Mouse (Mus musculus) neural tube, embryonic 14.5 days (tissue): Measurements from ENCODE around the gene Grk3. TPM values are rescaled to one million over a fixed set of nuclear protein-coding genes. Genes with fewer than 3 reads are reported as not detected.

Source experiments
- ATAC-seq: fragments of 200-750 bp; cut with Nextera tagmentation; 2 replicates; pipeline ENCODE4 v1.8.0; 2017; ENCODE audit warnings: low read depth, mild to moderate bottlenecking, moderate TSS enrichment, moderate library complexity
- H3K27ac ChIP-seq: fragments of 300-500 bp; sonication (generic); 2 replicates; pipeline ENCODE4 v1.5.1; 2014; ENCODE audit warnings: low read depth, mild to moderate bottlenecking, control low read depth, low read length, moderate library complexity, mixed read lengths
- H3K27me3 ChIP-seq: fragments of 300-500 bp; sonication (generic); 2 replicates; pipeline ENCODE4 v1.6.1; 2014; ENCODE audit warnings: low read length; ENCODE audit not compliant: control insufficient read depth, insufficient read depth
- H3K36me3 ChIP-seq: fragments of 300-500 bp; sonication (generic); 2 replicates; pipeline ENCODE4 v1.6.1; 2014; ENCODE audit warnings: low read length, mixed read lengths; ENCODE audit not compliant: control insufficient read depth, insufficient read depth
- H3K4me1 ChIP-seq: fragments of 300-500 bp; sonication (generic); 2 replicates; pipeline ENCODE4 v1.6.1; 2014; ENCODE audit warnings: low read length; ENCODE audit not compliant: control insufficient read depth, insufficient read depth
- H3K4me2 ChIP-seq: fragments of 300-500 bp; sonication (generic); 2 replicates; pipeline ENCODE4 v1.6.1; 2014; ENCODE audit warnings: mild to moderate bottlenecking, low read depth, low read length, control low read depth
- H3K4me3 ChIP-seq: fragments of 300-500 bp; sonication (generic); 2 replicates; pipeline ENCODE4 v1.5.1; 2014; ENCODE audit warnings: low read depth, low read length, control low read depth, mixed read lengths
- H3K9ac ChIP-seq: fragments of 300-500 bp; sonication (generic); replicated peaks from 2 replicates; pipeline ENCODE4 v1.6.1; 2014; ENCODE audit warnings: low read depth, mild to moderate bottlenecking, control low read depth, low read length, mixed read lengths
- H3K9me3 ChIP-seq: fragments of 300-500 bp; sonication (generic); 2 replicates; pipeline ENCODE4 v1.6.1; 2016; ENCODE audit warnings: low read length; ENCODE audit not compliant: control insufficient read depth
- WGBS: fragments of 180-500 bp; shearing (Covaris S2); extraction: QIAGEN DNeasy Blood & Tissue Kit; methylation state at CpG from one replicate; pipeline ENCODE4 v1.1.7; 2014; 5-methylcytosine and 5-hydroxymethylcytosine counted together
- polyA plus RNA-seq: library from polyadenylated mRNA; unstranded; fragments of >200 nt; fragmentation: Nextera tagmentation; extraction: Ambion mirVana; gene quantifications from 2 replicates; pipeline ENCODE4 v1.2.1, GENCODE M21; 2014

The Grk3 gene
- polyA plus RNA-seq, 1 experiment from 2014 or later, result 26.6 TPM

- no peak overlapping the region for H3K4me3 ChIP-seq
- H3K27me3 ChIP-seq, result no peaks in the 10 kb centered on the region
- H3K9me3 ChIP-seq, result no peaks in the 10 kb centered on the region
- H3K9ac ChIP-seq, result no peak overlapping the region
- H3K36me3 ChIP-seq, result no peaks in the 10 kb centered on the region
- no peak overlapping the region for H3K4me2 ChIP-seq
- 63% methylated on average over 6 of the region's 6 CpGs for WGBS
- peaks cover 9% of the 10 kb centered on the region; the same call in 1 of the 2 replicates for H3K4me1 ChIP-seq
- no peak overlapping the region for H3K27ac ChIP-seq
- ATAC-seq, result no peak
These were observed 23.0 kb upstream of the Grk3 start for GRCm38 (mm10) chr5:113038601-113039000.

GRCm38 (mm10) chr5:113035094-113036047 lies 19.8 kb upstream of the Grk3 start:
- Histone ChIP-seq H3K27me3 (no peaks in the 10 kb centered on the region), H3K9ac (no peak overlapping the region), H3K36me3 (no peaks in the 10 kb centered on the region), H3K4me3 (no peak overlapping the region), H3K4me2 (no peak overlapping the region), H3K9me3 (no peaks in the 10 kb centered on the region), H3K27ac (no peak overlapping the region), H3K4me1 (0 out of 2 replicates have a peak, but pooled peaks cover 4% of the 10 kb centered on the region)
- no peak for ATAC-seq
- 49% methylated on average over 10 of the region's 10 CpGs for WGBS

GRCm38 (mm10) chr5:113031201-113031754 lies 15.7 kb upstream of the Grk3 start:
- ATAC-seq, result no peak
- no peaks in the 10 kb centered on the region for H3K36me3 ChIP-seq
- H3K4me1 ChIP-seq, result 0 out of 2 replicates have a peak, but pooled peaks cover 4% of the 10 kb centered on the region
- no peak overlapping the region for H3K4me3 ChIP-seq
- no peak overlapping the region for H3K9ac ChIP-seq
- no peak overlapping the region for H3K4me2 ChIP-seq
- WGBS, result 47% methylated on average over 15 of the region's 15 CpGs
- no peaks in the 10 kb centered on the region for H3K9me3 ChIP-seq
- no peaks in the 10 kb centered on the region for H3K27me3 ChIP-seq
- no peak overlapping the region for H3K27ac ChIP-seq

GRCm38 (mm10) chr5:113030082-113030481 lies 14.5 kb upstream of the Grk3 start:
- Histone ChIP-seq H3K4me3 (no peak overlapping the region), H3K4me1 (0 out of 2 replicates have a peak, but pooled peaks cover 3% of the 10 kb centered on the region), H3K27me3 (no peaks in the 10 kb centered on the region), H3K9ac (no peak overlapping the region), H3K4me2 (no peak overlapping the region), H3K27ac (no peak overlapping the region), H3K9me3 (no peaks in the 10 kb centered on the region), H3K36me3 (no peaks in the 10 kb centered on the region)
- ATAC-seq, result no peak
- WGBS, result 80% methylated on average over 3 of the region's 3 CpGs

GRCm38 (mm10) chr5:113026706-113027105 lies 11.1 kb upstream of the Grk3 start:
- Histone ChIP-seq H3K9me3 (no peaks in the 10 kb centered on the region), H3K4me2 (no peak overlapping the region), H3K27ac (no peak overlapping the region), H3K36me3 (no peaks in the 10 kb centered on the region), H3K4me1 (peaks cover 5% of the 10 kb centered on the region; the same call in 1 of the 2 replicates), H3K9ac (no peak overlapping the region), H3K27me3 (no peaks in the 10 kb centered on the region), H3K4me3 (no peak overlapping the region)
- no peak for ATAC-seq
- 92% methylated on average over 5 of the region's 5 CpGs for WGBS

- Histone ChIP-seq H3K4me3 (no peak overlapping the region), H3K9ac (no peak overlapping the region), H3K27ac (no peak overlapping the region), H3K27me3 (no peaks in the 10 kb centered on the region), H3K4me1 (peaks cover 5% of the 10 kb centered on the region; the same call in 1 of the 2 replicates), H3K4me2 (no peak overlapping the region; the same call in 1 of the 2 replicates), H3K9me3 (no peaks in the 10 kb centered on the region), H3K36me3 (no peaks in the 10 kb centered on the region)
- 23% methylated on average over 18 of the region's 18 CpGs for WGBS
- ATAC-seq, result peak; percentile 24; the same call in 1 of the 2 replicates
These were observed 8.7 kb upstream of the Grk3 start for GRCm38 (mm10) chr5:113024154-113024764.

- 62% methylated on average over 8 of the region's 8 CpGs for WGBS
These were observed 2.6 kb upstream of the Grk3 start for GRCm38 (mm10) chr5:113018190-113018589.

GRCm38 (mm10) chr5:113017004-113017403 lies 1.4 kb upstream of the Grk3 start:
- Histone ChIP-seq H3K4me3 (no peak overlapping the region), H3K36me3 (no peaks in the 10 kb centered on the region), H3K27ac (no peak overlapping the region), H3K4me2 (no peak overlapping the region), H3K9ac (no peak overlapping the region), H3K9me3 (no peaks in the 10 kb centered on the region), H3K27me3 (no peaks in the 10 kb centered on the region), H3K4me1 (peaks cover 8% of the 10 kb centered on the region; the same call in 1 of the 2 replicates)
- WGBS, result 89% methylated on average over 1 of the region's 1 CpGs
- ATAC-seq, result no peak

More at GRCm38 (mm10) chr5:113018190-113018589, 2.6 kb upstream of the Grk3 start:
- no peaks in the 10 kb centered on the region for H3K9me3 ChIP-seq
- no peak for ATAC-seq
- H3K4me2 ChIP-seq, result no peak overlapping the region
- H3K4me1 ChIP-seq, result peaks cover 8% of the 10 kb centered on the region; the same call in 1 of the 2 replicates
- no peak overlapping the region for H3K27ac ChIP-seq
- H3K4me3 ChIP-seq, result no peak overlapping the region
- no peaks in the 10 kb centered on the region for H3K36me3 ChIP-seq
- no peaks in the 10 kb centered on the region for H3K27me3 ChIP-seq
- no peak overlapping the region for H3K9ac ChIP-seq
